Comparison of ENCODE assay signal across 12 mouse cellular contexts in the genomic region with DNA sequence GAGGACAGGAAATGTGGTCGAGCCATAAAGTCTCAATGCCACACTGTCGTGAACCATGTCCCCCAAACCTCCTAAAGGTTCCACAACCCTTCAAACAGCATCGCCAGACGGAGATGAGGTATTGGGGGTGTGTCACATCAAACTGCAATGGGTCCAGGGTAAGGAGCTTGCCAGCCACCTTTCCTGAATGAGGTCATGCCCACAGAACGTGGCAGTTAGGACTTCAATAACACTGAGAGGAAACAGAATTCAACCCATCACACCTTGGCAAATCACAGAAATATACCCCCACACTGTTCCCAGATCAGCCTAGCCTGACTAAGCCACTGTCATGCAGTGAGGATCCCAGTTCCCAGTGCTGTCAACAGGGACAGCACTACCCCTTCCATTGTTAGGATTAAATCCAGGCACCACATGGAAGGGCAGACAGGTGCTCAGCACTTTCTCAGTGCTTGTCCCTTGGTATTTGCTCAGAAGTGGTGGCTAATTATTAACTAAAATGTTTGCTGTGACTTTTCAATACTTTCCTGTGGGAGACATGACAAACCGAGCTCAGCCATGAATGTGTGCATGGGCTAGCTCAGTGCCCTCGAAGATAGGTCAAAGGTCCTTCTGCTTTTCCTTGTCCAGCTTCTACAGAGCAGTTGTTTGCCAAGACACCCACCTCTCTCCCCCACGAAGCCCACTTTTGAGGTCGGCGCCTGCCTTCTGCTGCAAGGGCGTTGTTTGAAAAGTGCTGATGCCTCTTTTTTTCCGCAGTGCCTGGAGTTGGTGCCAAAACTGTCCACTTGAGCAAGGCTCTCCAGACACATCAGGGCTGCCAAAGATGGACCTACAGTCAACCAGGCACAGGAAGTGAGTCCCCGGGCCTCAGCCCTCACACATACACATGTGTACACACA.
DNase-seq lines count a peak whose midpoint lies in the region; ATAC-seq lines count a peak whose summit lies in the region.
"Had no signal": no experiment of that assay in that cellular context is flagged by ENCODE, and none has a peak within 500 bp of the region (broad histone marks: within the 10 kb centered on the region; RNA-seq: fewer than 3 reads in every experiment).

No protein-coding gene starts in this region.

- intact Hi-C loops in left cerebral cortex, postnatal 25 days (cut with DNase I): no loop called here

- ATAC-seq in intestine, embryonic 14.5 days (replicated peaks; ENCODE audit: low FRiP score, low TSS enrichment, low read depth): peak; percentile 65
- ATAC-seq: hindbrain, embryonic 16.5 days had no signal

- DNase-seq in intestine, embryonic 14.5 days (ENCODE audit: low spot score): no peak
- peak; percentile 68 for DNase-seq in kidney, adult 18-20 months
- peak; percentile 18 for DNase-seq in large intestine, adult 2 months (ENCODE audit: low read depth, low spot score)
- peak; percentile 2 for DNase-seq in lung, postnatal 25 days (ENCODE audit: low spot score)
- DNase-seq in cerebellum, adult 18-20 months: no peak
- DNase-seq in left cerebral cortex, postnatal 25 days (ENCODE audit: low spot score in 2 of 2): no peak
- DNase-seq in urinary bladder, adult 2 months (ENCODE audit: low spot score): no peak
- DNase-seq: adrenal gland, postnatal 14 days; right cerebral cortex, postnatal 25 days had no signal

- no peak overlapping the region for H3K4me3 ChIP-seq in intestine, embryonic 14.5 days (ENCODE audit: low read depth, low read length)
- H3K4me3 ChIP-seq: heart, embryonic 15.5 days; megakaryocyte, embryonic 14.5 days had no signal

- no peaks in the 10 kb centered on the region for H3K27me3 ChIP-seq in intestine, embryonic 14.5 days (replicated peaks; ENCODE audit: control insufficient read depth, insufficient read depth, low read length)
- H3K27me3 ChIP-seq: heart, embryonic 15.5 days had no signal

- H3K4me2 ChIP-seq in intestine, embryonic 14.5 days (ENCODE audit: low read length): no peak overlapping the region
- H3K4me2 ChIP-seq: heart, embryonic 15.5 days had no signal

- H3K9ac ChIP-seq in intestine, embryonic 14.5 days (ENCODE audit: low read length): no peak overlapping the region
- H3K9ac ChIP-seq: heart, embryonic 15.5 days had no signal

- 59% methylated on average over 13 of the region's 13 CpGs for WGBS in intestine, embryonic 14.5 days
- 20% methylated on average over 13 of the region's 13 CpGs for WGBS in large intestine, adult 2 months

- no peak overlapping the region for H3K27ac ChIP-seq in intestine, embryonic 14.5 days (ENCODE audit: low read depth)
- H3K27ac ChIP-seq: heart, embryonic 15.5 days had no signal

- no peaks in the 10 kb centered on the region for H3K9me3 ChIP-seq in intestine, embryonic 14.5 days (ENCODE audit: control insufficient read depth, low read length)
- H3K9me3 ChIP-seq: heart, embryonic 15.5 days had no signal

- peaks cover 17% of the 10 kb centered on the region for H3K4me1 ChIP-seq in intestine, embryonic 14.5 days (replicated peaks; ENCODE audit: control insufficient read depth, insufficient read depth, low read length)
- H3K4me1 ChIP-seq: heart, embryonic 15.5 days had no signal

- H3K36me3 ChIP-seq in intestine, embryonic 14.5 days (ENCODE audit: control insufficient read depth, insufficient read depth, low read length): no peaks in the 10 kb centered on the region
- H3K36me3 ChIP-seq: heart, embryonic 15.5 days had no signal

Comparison
In these comparisons a context has a peak if more than half of its experiments do, and no peak if none do; other contexts are left out.
1. DNase-seq: peak in kidney, adult 18-20 months (single experiment), large intestine, adult 2 months (single experiment) and lung, postnatal 25 days (single experiment); none in intestine, embryonic 14.5 days (single experiment), cerebellum, adult 18-20 months (0 of 2), left cerebral cortex, postnatal 25 days (0 of 2) and urinary bladder, adult 2 months (single experiment).